Mouse (Mus musculus): Measurements from ENCODE around the gene Srp68. TPM values are rescaled to one million over a fixed set of nuclear protein-coding genes. Genes with fewer than 3 reads are reported as not detected.

Srp68 gene
- polyA plus RNA-seq, 1 experiment from 2014 or later = 53.2 TPM

GRCm38 (mm10) chr11:116244580-116244979, 29.4 kb downstream of the Srp68 start:
- Histone ChIP-seq H3K9me3 (replicated peaks; ENCODE audit: control insufficient read depth, low read length) (no peaks in the 10 kb centered on the region), H3K4me2 (ENCODE audit: low read length) (no peak overlapping the region), H3K27me3 (replicated peaks; ENCODE audit: control insufficient read depth, insufficient read depth, low read length) (no peaks in the 10 kb centered on the region), H3K27ac (ENCODE audit: low read depth, low read length) (no peak overlapping the region), H3K36me3 (ENCODE audit: control insufficient read depth, insufficient read depth, low read length) (peaks cover 71% of the 10 kb centered on the region), H3K4me1 (ENCODE audit: control insufficient read depth, insufficient read depth, low read length) (no peaks in the 10 kb centered on the region), H3K9ac (ENCODE audit: low read length) (no peak overlapping the region), H3K4me3 (ENCODE audit: low read depth, low read length) (no peak overlapping the region)
- ATAC-seq (no peak), DNase-seq (ENCODE audit: low spot score) (no peak)
- WGBS = 88% methylated on average over 8 of the region's 8 CpGs

GRCm38 (mm10) chr11:116241744-116242235, 32.2 kb downstream of the Srp68 start:
- no peak overlapping the region for H3K27ac ChIP-seq (ENCODE audit: low read depth, low read length)
- whole genome bisulfite sequencing = 75% methylated on average over 12 of the region's 12 CpGs
- no peak for ATAC-seq
- no peak for DNase-seq (ENCODE audit: low spot score)
- H3K4me2 ChIP-seq (ENCODE audit: low read length) = no peak overlapping the region
- H3K9ac ChIP-seq (ENCODE audit: low read length) = no peak overlapping the region
- H3K9me3 ChIP-seq (replicated peaks; ENCODE audit: control insufficient read depth, low read length) = no peaks in the 10 kb centered on the region
- no peaks in the 10 kb centered on the region for H3K4me1 ChIP-seq (ENCODE audit: control insufficient read depth, insufficient read depth, low read length)
- peaks cover 43% of the 10 kb centered on the region for H3K36me3 ChIP-seq (ENCODE audit: control insufficient read depth, insufficient read depth, low read length)
- no peak overlapping the region for H3K4me3 ChIP-seq (ENCODE audit: low read depth, low read length)
- peaks cover 10% of the 10 kb centered on the region; the same call in 1 of the 2 replicates for H3K27me3 ChIP-seq (replicated peaks; ENCODE audit: control insufficient read depth, insufficient read depth, low read length)

GRCm38 (mm10) chr11:116239797-116240196, 34.2 kb downstream of the Srp68 start:
- Histone ChIP-seq H3K9me3 (replicated peaks; ENCODE audit: control insufficient read depth, low read length) (no peaks in the 10 kb centered on the region), H3K4me3 (ENCODE audit: low read depth, low read length) (no peak overlapping the region), H3K4me2 (ENCODE audit: low read length) (no peak overlapping the region), H3K4me1 (ENCODE audit: control insufficient read depth, insufficient read depth, low read length) (no peaks in the 10 kb centered on the region), H3K27ac (ENCODE audit: low read depth, low read length) (no peak overlapping the region), H3K36me3 (ENCODE audit: control insufficient read depth, insufficient read depth, low read length) (peaks cover 23% of the 10 kb centered on the region), H3K27me3 (replicated peaks; ENCODE audit: control insufficient read depth, insufficient read depth, low read length) (peaks cover 10% of the 10 kb centered on the region; the same call in 1 of the 2 replicates), H3K9ac (ENCODE audit: low read length) (no peak overlapping the region)
- 11% methylated on average over 7 of the region's 7 CpGs for WGBS
- no peak for DNase-seq (ENCODE audit: low spot score)
- no peak for ATAC-seq

GRCm38 (mm10) chr11:116237742-116238395, 36.1 kb downstream of the Srp68 start, which contains the start of gene Evpl:
TSS of gene Evpl (minus strand) at chr11:116238077.
- no peak for DNase-seq (ENCODE audit: low spot score)
- WGBS = 9% methylated on average over 29 of the region's 31 CpGs
- H3K36me3 ChIP-seq (ENCODE audit: control insufficient read depth, insufficient read depth, low read length) = peaks cover 3% of the 10 kb centered on the region; the same call in 1 of the 2 replicates
- H3K4me3 ChIP-seq (ENCODE audit: low read depth, low read length) = no peak within 1 kb of the TSS
- H3K9me3 ChIP-seq (replicated peaks; ENCODE audit: control insufficient read depth, low read length) = no peaks in the 10 kb centered on the region
- H3K27ac ChIP-seq (ENCODE audit: low read depth, low read length) = no peak within 1 kb of the TSS
- H3K4me1 ChIP-seq (ENCODE audit: control insufficient read depth, insufficient read depth, low read length) = no peaks in the 10 kb centered on the region
- no peak for ATAC-seq
- H3K4me2 ChIP-seq (ENCODE audit: low read length) = no peak within 1 kb of the TSS
- peaks cover 10% of the 10 kb centered on the region; the same call in 1 of the 2 replicates for H3K27me3 ChIP-seq (replicated peaks; ENCODE audit: control insufficient read depth, insufficient read depth, low read length)
- H3K9ac ChIP-seq (ENCODE audit: low read length) = 0 out of 2 replicates have a peak within 1 kb of the TSS, but pooled peaks have one; percentile 25

GRCm38 (mm10) chr11:116234901-116235300, 39.1 kb downstream of the Srp68 start:
- Histone ChIP-seq H3K4me2 (ENCODE audit: low read length) (no peak overlapping the region), H3K27me3 (replicated peaks; ENCODE audit: control insufficient read depth, insufficient read depth, low read length) (peaks cover 10% of the 10 kb centered on the region; the same call in 1 of the 2 replicates), H3K4me3 (ENCODE audit: low read depth, low read length) (no peak overlapping the region), H3K27ac (ENCODE audit: low read depth, low read length) (no peak overlapping the region), H3K36me3 (ENCODE audit: control insufficient read depth, insufficient read depth, low read length) (no peaks in the 10 kb centered on the region), H3K9ac (ENCODE audit: low read length) (no peak overlapping the region), H3K9me3 (replicated peaks; ENCODE audit: control insufficient read depth, low read length) (no peaks in the 10 kb centered on the region), H3K4me1 (ENCODE audit: control insufficient read depth, insufficient read depth, low read length) (no peaks in the 10 kb centered on the region)
- no peak for DNase-seq (ENCODE audit: low spot score)
- WGBS = 84% methylated on average over 8 of the region's 8 CpGs
- no peak for ATAC-seq

- DNase-seq (ENCODE audit: low spot score) (no peak), ATAC-seq (no peak)
- Histone ChIP-seq H3K27ac (ENCODE audit: low read depth, low read length) (no peak overlapping the region), H3K4me2 (ENCODE audit: low read length) (0 out of 2 replicates have a peak overlapping the region, but pooled peaks have one; percentile 18), H3K9me3 (replicated peaks; ENCODE audit: control insufficient read depth, low read length) (no peaks in the 10 kb centered on the region), H3K36me3 (ENCODE audit: control insufficient read depth, insufficient read depth, low read length) (no peaks in the 10 kb centered on the region), H3K27me3 (replicated peaks; ENCODE audit: control insufficient read depth, insufficient read depth, low read length) (no peaks in the 10 kb centered on the region), H3K4me1 (ENCODE audit: control insufficient read depth, insufficient read depth, low read length) (no peaks in the 10 kb centered on the region), H3K9ac (ENCODE audit: low read length) (peak overlapping the region; percentile 32; the same call in 1 of the 2 replicates), H3K4me3 (ENCODE audit: low read depth, low read length) (no peak overlapping the region)
- WGBS = 20% methylated on average over 17 of the region's 17 CpGs
Measured at GRCm38 (mm10) chr11:116232427-116232826, 41.6 kb downstream of the Srp68 start.

- DNase-seq (ENCODE audit: low spot score) (no peak), ATAC-seq (no peak)
- H3K9me3 ChIP-seq (replicated peaks; ENCODE audit: control insufficient read depth, low read length) = no peaks in the 10 kb centered on the region
- peaks cover 6% of the 10 kb centered on the region; the same call in 1 of the 2 replicates for H3K27me3 ChIP-seq (replicated peaks; ENCODE audit: control insufficient read depth, insufficient read depth, low read length)
- no peak overlapping the region for H3K4me3 ChIP-seq (ENCODE audit: low read depth, low read length)
- H3K4me1 ChIP-seq (ENCODE audit: control insufficient read depth, insufficient read depth, low read length) = no peaks in the 10 kb centered on the region
- H3K9ac ChIP-seq (ENCODE audit: low read length) = no peak overlapping the region
- H3K4me2 ChIP-seq (ENCODE audit: low read length) = no peak overlapping the region
- no peak overlapping the region for H3K27ac ChIP-seq (ENCODE audit: low read depth, low read length)
- WGBS = 79% methylated on average over 4 of the region's 4 CpGs
- H3K36me3 ChIP-seq (ENCODE audit: control insufficient read depth, insufficient read depth, low read length) = no peaks in the 10 kb centered on the region
Measured at GRCm38 (mm10) chr11:116228699-116229098, 45.3 kb downstream of the Srp68 start.

GRCm38 (mm10) chr11:116226414-116226813, 47.6 kb downstream of the Srp68 start:
- Histone ChIP-seq H3K9me3 (replicated peaks; ENCODE audit: control insufficient read depth, low read length) (peaks cover 4% of the 10 kb centered on the region; the same call in 1 of the 2 replicates), H3K4me3 (ENCODE audit: low read depth, low read length) (no peak overlapping the region), H3K27me3 (replicated peaks; ENCODE audit: control insufficient read depth, insufficient read depth, low read length) (peaks cover 27% of the 10 kb centered on the region), H3K4me1 (ENCODE audit: control insufficient read depth, insufficient read depth, low read length) (no peaks in the 10 kb centered on the region), H3K36me3 (ENCODE audit: control insufficient read depth, insufficient read depth, low read length) (no peaks in the 10 kb centered on the region), H3K27ac (ENCODE audit: low read depth, low read length) (no peak overlapping the region), H3K9ac (ENCODE audit: low read length) (no peak overlapping the region), H3K4me2 (ENCODE audit: low read length) (no peak overlapping the region)
- DNase-seq (ENCODE audit: low spot score) (peak; percentile 74), ATAC-seq (no peak)
- WGBS = 0% methylated on average over 2 of the region's 2 CpGs

GRCm38 (mm10) chr11:116222740-116223059, 51.3 kb downstream of the Srp68 start:
- DNase-seq (ENCODE audit: low spot score) (no peak), ATAC-seq (no peak)
- Histone ChIP-seq H3K4me1 (ENCODE audit: control insufficient read depth, insufficient read depth, low read length) (peaks cover 12% of the 10 kb centered on the region), H3K27ac (ENCODE audit: low read depth, low read length) (no peak overlapping the region), H3K4me2 (ENCODE audit: low read length) (peak overlapping the region; percentile 43), H3K9ac (ENCODE audit: low read length) (no peak overlapping the region), H3K9me3 (replicated peaks; ENCODE audit: control insufficient read depth, low read length) (peaks cover 5% of the 10 kb centered on the region; the same call in 1 of the 2 replicates), H3K27me3 (replicated peaks; ENCODE audit: control insufficient read depth, insufficient read depth, low read length) (peaks cover 29% of the 10 kb centered on the region), H3K4me3 (ENCODE audit: low read depth, low read length) (peak overlapping the region; percentile 19), H3K36me3 (ENCODE audit: control insufficient read depth, insufficient read depth, low read length) (no peaks in the 10 kb centered on the region)
- 23% methylated on average over 23 of the region's 23 CpGs for WGBS

All from forebrain, embryonic 14.5 days (tissue).